Mouse (Mus musculus): ENCODE measurements around the gene Trio. TPM values are rescaled to one million over a fixed set of nuclear protein-coding genes. Genes with fewer than 3 reads are reported as not detected.

The Trio gene
- total RNA-seq, 2 experiments from 2014 or later, result 266 to 349 TPM

- DNase-seq, result peak; percentile 72 to 76
Observed at GRCm38 (mm10) chr15:27943486-27944195, 82.0 kb downstream of the Trio start.

DNA sequence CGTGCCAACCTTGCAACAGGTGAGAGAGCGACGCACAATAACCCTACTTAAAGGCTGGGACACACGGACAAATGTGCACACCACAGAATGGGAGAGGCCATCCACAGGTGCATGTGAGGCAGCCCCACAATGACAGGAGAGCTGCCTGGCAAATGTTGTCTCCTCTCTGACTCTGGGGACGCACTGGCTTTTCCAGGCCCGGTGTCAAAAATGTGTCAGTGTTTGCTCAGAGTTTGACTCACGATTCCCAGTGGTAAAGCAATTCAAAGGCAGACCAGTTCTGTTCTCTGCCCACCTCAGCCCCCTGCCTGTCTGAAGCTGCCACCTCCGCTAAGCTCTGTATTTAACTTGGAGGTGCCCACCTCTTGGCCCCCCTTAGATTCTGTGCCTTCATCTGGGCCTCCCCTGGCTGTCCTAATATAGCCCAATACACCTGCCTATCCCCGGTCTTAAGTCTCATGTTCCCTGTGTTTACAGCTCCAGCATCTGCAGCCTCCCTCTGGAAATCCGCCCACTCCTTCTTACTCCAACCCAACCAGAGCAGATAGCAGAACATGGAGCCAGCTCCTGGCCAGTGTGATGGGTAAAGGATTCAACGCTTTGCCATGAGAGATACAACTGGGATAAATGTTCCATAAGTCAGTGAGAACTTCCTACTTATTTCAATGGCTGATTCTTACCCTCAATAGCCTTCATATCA lies 83.3 kb downstream of the Trio start:
- no peak for DNase-seq

- DNase-seq, result no peak
Observed at GRCm38 (mm10) chr15:27941441-27941840, 84.2 kb downstream of the Trio start.

DNA sequence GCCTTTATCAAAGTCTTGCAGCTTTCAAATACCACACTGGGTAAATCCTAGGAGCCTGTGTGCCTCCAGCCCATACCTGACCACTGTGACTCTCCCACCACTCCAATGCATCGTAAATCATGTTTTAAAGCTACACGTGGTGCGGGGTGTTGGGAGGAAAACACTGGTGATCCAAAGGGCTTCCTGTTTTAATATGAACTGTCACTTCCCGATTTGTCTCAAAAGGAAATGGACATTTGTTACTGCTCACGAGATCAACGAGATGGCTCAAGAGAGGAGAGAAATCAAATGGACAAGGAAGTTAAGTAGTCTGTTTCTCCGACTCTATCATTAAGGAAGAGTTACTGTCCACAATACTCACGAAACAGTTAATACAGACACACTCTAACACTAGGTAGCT lies 84.6 kb downstream of the Trio start:
- no peak for DNase-seq

GRCm38 (mm10) chr15:27940032-27940431 lies 85.6 kb downstream of the Trio start:
- no peak for DNase-seq

- DNase-seq, result no peak
Observed at GRCm38 (mm10) chr15:27938886-27939285, 86.8 kb downstream of the Trio start.

DNA sequence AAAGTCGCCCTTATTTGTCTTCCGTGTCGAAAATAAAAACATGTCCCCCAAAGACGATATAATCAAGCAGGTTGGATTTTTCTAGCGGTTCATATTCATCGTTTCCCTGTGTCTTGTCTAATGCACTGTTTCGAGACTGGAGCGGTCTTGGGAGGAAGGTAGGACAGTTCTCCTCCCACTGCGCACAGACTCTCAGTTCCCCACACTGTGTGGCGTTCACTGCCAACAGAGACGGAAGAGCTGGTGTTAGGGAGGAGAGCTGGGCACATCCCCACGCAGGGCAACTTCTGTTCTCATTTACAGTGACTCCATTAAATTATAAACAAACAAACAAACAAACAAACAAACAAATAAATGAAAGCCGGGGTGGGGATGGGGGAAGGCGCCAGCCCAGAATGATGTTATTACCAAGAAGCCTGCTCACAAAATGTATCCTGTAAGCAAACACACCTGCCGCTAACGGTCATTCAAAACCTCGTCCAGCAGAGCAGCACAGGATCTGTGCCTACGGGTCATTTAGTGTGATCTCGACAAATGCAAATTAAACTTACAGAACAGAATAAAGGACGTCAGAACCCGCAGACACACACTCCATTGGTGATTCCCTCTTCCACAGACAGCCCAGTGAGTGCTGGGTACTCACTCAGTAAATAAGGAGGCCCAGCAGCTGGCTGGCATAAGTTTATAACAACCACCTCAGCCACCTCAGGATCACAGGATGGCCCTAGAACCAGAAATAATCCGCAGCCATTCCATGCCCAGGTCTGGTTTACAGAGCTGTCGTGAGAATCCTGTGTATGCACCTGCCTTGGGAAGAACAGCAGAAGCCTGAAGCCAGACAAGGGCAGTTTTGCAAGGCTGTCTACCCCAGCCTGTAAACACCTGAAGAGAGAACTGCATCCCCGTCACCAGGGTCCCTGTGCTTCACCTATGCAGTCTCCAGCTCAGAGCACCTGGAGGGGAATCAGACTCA lies 87.5 kb downstream of the Trio start:
- no peak for DNase-seq

- DNase-seq, result peak; percentile 68 to 69
Observed at GRCm38 (mm10) chr15:27937003-27937860, 88.4 kb downstream of the Trio start.

DNA sequence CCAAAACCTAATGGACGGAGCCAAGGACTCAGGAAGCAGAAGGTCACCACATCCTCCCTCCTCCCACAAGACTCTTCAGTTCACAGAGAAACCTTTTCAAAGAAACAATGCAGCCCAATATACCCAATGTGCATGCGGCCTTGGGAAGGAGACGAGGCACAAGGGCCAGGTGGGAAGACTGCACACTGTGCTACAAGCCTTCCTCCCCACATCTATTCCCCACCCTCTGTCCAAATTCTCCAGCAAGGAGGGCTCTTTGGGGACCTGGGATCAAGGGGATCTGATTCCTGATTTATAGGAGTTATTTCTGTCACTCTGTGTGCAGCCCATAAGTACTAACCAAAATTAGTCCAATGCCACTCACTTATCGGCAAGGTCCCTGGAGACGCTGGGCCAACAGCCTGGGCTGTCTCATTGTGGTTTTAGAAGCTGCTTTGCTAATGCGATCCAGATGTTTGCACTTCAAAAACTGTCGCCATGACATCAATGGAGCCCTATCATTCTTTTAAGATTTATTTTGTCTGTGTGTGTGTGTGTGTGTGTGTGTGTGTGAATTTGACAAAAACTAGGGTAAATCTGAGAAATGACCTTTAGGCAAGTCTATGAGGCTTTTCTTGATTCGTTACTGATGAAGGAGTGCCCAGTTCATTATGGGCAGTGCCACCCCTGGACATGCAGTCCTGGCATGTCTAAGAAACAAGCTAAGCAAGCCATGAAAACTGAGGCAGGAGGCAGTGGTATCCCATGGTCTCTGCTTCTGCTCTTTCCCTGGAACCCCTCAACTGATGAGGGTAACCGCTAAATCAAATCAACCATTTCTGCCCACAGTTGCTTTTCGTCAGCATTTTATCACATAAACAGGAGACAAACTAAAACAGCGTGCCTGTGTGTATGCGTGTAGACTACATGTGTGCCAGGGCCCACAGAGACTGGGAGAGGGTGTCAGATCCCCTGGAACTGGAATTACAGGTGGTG lies 89.6 kb downstream of the Trio start:
- no peak for DNase-seq

DNA sequence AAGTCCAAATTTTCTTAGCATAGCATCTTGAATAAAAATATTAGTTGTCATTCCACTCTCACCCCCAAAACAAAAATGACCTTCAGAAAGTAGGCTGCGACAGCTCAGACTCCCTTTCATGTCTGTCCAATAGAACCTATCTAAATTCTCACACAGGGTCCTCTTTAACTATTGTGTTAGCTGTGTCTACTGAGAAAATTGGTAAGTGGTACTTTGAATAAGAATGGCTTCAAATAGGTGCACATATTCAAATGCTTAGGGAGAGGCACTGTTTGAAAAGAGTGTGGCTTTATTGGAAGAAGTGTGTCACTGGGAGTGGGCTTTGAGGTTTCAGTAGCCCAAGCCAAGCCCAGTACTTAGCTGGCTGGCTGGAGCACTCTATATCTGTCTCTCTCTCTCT lies 92.4 kb downstream of the Trio start:
- DNase-seq, result no peak

GRCm38 (mm10) chr15:27931891-27932290 lies 93.8 kb downstream of the Trio start:
- DNase-seq, result no peak

DNA sequence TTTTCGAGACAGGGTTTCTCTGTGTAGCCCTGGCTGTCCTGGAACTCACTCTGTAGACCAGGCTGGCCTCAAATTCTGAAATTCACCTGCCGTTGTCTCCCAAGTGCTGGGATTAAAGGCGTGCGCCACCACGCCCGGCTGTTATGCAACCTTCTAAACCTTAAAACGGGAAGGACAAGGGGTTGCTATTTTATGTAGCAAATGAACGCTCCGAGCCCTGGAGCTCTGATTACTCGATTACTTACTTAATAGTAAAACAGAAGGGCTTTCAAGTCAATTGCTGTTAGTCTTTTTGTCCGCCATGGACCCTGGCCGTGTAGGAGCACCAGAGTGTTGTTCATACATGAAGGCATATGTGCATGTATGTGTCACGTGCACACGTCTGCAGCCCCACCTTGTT lies 94.2 kb downstream of the Trio start:
- no peak for DNase-seq

- no peak for DNase-seq
Observed at GRCm38 (mm10) chr15:27927614-27928013, 98.0 kb downstream of the Trio start.

DNA sequence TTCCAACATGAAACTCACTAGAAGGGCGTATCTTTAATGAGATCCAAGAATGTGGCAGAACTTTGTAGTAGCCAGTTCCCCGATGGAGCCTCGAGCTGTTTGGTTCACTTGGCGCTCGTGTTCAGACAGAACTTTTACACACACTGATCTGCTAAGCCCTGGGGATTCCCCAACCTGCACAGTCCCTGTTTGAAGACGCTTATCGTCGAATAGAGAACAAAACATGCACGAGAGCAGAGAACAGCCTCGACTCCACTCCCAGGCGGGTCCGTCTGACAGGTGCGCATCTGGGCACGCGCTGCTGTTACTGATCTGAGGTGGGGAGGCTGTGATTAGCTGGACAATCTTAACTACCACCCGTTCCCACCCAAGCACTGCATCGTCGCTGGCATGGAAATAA lies 98.7 kb downstream of the Trio start:
- no peak for DNase-seq

DNA sequence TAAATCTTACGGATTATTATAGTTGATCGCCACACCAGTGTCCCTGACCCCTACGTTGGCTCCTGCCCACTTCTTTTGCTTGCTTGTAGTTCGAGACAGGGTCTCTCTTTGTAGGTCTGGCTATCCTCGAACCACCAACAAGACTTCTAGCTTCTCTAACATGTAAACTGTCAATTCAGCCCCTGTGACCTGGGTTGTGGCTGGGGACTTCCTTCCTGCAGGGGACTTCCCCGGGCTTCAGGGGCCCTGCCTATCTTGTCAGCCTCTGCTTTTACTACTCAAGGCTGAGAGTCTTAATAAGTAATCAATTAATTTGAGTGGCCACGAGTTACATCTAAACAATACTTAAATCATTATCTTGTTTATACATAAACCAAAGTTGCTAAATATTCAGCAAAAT lies 99.2 kb downstream of the Trio start:
- no peak for DNase-seq

- no peak for DNase-seq
Observed at GRCm38 (mm10) chr15:27925865-27926264, 99.8 kb downstream of the Trio start.

DNA sequence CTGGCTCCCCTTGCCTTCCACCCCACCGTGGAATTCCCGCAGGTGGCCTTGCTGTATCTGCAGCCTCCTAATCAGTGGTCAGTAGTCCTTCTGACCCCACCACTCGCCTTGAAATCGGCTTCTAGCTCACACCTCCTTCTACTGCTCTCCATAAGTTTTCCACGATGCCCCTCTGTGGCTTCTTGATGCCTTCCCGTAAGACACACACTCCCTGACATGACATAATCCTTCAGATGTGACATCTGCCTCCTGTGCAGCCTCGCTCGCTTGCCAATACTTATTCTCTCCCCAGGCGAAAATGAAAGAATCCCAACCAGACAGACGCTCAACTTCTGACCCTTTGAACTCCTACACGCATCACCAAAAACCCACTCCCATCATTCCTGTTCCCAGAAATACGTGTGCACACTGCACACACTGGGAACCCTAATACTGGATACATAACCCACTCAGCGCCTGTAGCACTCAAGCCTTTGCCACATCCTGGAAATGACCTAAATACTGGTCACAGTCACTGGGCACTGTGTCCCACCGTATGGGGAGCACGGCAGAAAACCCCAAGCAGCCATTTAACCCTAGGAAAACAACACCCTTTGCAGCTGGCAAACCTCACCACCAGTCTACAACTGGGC lies 100.5 kb downstream of the Trio start:
- DNase-seq, result no peak

GRCm38 (mm10) chr15:27923987-27924341 lies 101.7 kb downstream of the Trio start:
- DNase-seq, result no peak

DNA sequence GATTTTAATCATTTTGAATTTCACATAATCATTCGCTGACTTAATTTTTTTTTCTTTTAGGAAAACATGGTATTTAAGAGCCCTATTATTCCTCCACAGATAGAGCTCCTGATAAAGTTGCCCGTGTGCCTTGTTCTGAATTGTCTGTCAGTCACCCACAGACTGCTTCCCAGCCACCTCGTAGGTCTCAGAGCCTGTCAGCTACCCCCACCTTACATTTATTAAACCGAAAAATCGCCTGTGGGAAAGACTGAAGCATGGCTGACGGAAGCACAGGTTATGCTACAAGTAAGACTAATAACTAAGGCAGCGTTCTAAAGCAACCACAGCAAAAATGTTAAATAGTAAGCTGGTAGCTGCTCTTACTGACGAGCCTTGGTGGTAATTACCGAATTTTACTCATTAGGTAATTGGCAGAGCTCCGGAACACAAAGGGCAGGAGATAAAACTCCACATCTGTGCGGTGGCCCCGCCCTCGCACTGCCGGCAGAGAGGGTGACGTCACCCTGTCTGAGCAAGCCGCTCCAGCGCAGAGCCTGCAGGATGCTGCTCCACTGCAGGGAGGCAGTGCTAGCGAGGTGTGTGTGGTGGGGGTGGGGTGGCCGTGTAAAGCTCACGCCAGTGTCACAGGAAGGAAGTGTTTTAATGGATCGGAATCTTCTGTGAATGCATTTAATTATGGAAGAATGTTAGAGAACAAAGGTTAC lies 102.2 kb downstream of the Trio start:
- peak; percentile 61 to 66 for DNase-seq

- DNase-seq, result no peak
Observed at GRCm38 (mm10) chr15:27920751-27921150, 104.9 kb downstream of the Trio start.
